Mouse (Mus musculus): ENCODE results near the gene Tubb2b. TPM values are rescaled to one million over a fixed set of nuclear protein-coding genes. Genes with fewer than 3 reads are reported as not detected.

The Tubb2b gene
- total RNA-seq, 1 experiment from 2014 or later, result 0.76 TPM

Other genes with a start within 250 kb of the Tubb2b start
- gene Serpinb6c, start 224.8 kb downstream of the Tubb2b start, total RNA-seq (2021), result not detected in 2 replicates
- gene Nqo2, start 165.8 kb downstream of the Tubb2b start, total RNA-seq (2021), result 61.7 and 75.1 TPM in 2 replicates
- gene Ripk1, start 128.1 kb downstream of the Tubb2b start, total RNA-seq (2021), result 35.0 and 35.3 TPM in 2 replicates
- gene Serpinb6a, start 127.7 kb downstream of the Tubb2b start, total RNA-seq (2021), result 497 and 541 TPM in 2 replicates
- 89.9 and 96.6 TPM in 2 replicates for gene Bphl, start 92.9 kb downstream of the Tubb2b start, total RNA-seq (2021)
- gene Tubb2a, start 52.5 kb downstream of the Tubb2b start, total RNA-seq (2021), result 17.8 and 23.2 TPM in 2 replicates
- gene Psmg4, start 32.5 kb upstream of the Tubb2b start, total RNA-seq (2021), result 29.7 and 29.9 TPM in 2 replicates
- gene Slc22a23, start 214.7 kb upstream of the Tubb2b start, total RNA-seq (2021), result 3.8 and 8.2 TPM in 2 replicates